Mouse (Mus musculus): ENCODE results near the gene Mmp10. TPM values are rescaled to one million over a fixed set of nuclear protein-coding genes. Genes with fewer than 3 reads are reported as not detected.

Mmp10 gene
- polyA plus RNA-seq (2015; fragmentation: Nextera tagmentation; extraction: Ambion mirVana), result not detected in 2 replicates

GRCm38 (mm10) chr9:7502051-7502450 lies at the start of gene Mmp10:
Gene Mmp10, plus strand, starts transcription at chr9:7502352.

GRCm38 (mm10) chr9:7558221-7559017 lies 56.3 kb downstream of the Mmp10 start, which contains the start of gene Mmp8:
Gene Mmp8, plus strand, starts transcription at chr9:7558456.

Other genes starting within 250 kb of the Mmp10 start
- gene Mmp13, start 229.8 kb upstream of the Mmp10 start, polyA plus RNA-seq (2015; fragmentation: Nextera tagmentation; extraction: Ambion mirVana), result 0.71 and 2.8 TPM in 2 replicates
- 0.24 and 0.31 TPM in 2 replicates for gene Mmp12, start 158.0 kb upstream of the Mmp10 start, polyA plus RNA-seq (2015; fragmentation: Nextera tagmentation; extraction: Ambion mirVana)
- not detected in 2 replicates for gene Mmp1b, start 114.3 kb upstream of the Mmp10 start, polyA plus RNA-seq (2015; fragmentation: Nextera tagmentation; extraction: Ambion mirVana)
- gene Mmp3, start 56.5 kb upstream of the Mmp10 start, polyA plus RNA-seq (2015; fragmentation: Nextera tagmentation; extraction: Ambion mirVana), result not detected in 2 replicates
- 0.11 and 0.52 TPM in 2 replicates for gene Mmp8, start 56.1 kb downstream of the Mmp10 start, polyA plus RNA-seq (2015; fragmentation: Nextera tagmentation; extraction: Ambion mirVana)
- not detected in 2 replicates for gene Mmp27, start 69.0 kb downstream of the Mmp10 start, polyA plus RNA-seq (2015; fragmentation: Nextera tagmentation; extraction: Ambion mirVana)
- gene Mmp20, start 125.9 kb downstream of the Mmp10 start, polyA plus RNA-seq (2015; fragmentation: Nextera tagmentation; extraction: Ambion mirVana), result not detected in 2 replicates
- gene Mmp7, start 189.7 kb downstream of the Mmp10 start, polyA plus RNA-seq (2015; fragmentation: Nextera tagmentation; extraction: Ambion mirVana), result not detected in 2 replicates

All from neural tube, postnatal 0 days (tissue).